Mouse (Mus musculus): Measurements from ENCODE around the gene Pik3ap1. TPM values are rescaled to one million over a fixed set of nuclear protein-coding genes. Genes with fewer than 3 reads are reported as not detected.
A peak's percentile ranks its signal among the peaks of the same experiment; 100 is the strongest.
"Not testable (repeated sequence)": the region's sequence is repeated elsewhere in the genome, so short reads cannot be mapped to it uniquely, and the experiment has no call there.

Pik3ap1 gene
- polyA plus RNA-seq (2015; fragmentation: Nextera tagmentation; extraction: Ambion mirVana) = 3.0 and 3.5 TPM in 2 replicates

DNA sequence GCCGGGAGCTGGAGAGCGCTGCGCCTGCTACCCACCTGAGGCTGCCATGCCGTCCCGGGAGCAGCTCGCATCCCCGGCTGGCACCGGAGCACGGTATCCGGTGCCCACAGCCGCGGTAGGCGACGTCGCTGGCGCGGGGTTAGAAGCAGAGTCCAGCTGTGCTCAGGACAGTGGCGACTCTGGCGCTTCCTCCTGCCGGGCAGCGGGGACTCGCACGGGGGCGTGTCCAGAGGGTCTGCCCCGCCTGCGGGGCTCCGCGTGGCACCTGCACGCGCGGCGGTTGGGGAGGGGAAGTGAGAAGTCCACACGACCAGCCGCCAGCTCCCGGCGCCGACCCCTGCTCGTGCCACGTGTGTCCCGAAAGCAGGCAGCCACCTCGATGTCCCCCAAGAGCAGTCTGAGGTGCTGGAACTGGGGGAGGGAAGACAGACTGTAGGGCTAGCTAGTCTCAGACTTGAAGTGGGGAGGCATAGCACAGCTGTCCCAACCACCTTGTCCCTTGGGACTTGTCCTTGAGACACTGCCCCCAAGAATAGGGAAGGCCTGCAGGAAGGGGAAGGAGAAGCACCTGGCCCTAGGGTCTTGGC, at the start of gene Pik3ap1:
Pik3ap1 (minus strand) TSS at position 181 of the 587 bp plus-strand sequence.
- Histone ChIP-seq H3K4me2 (peak within 1 kb of the TSS; percentile 98), H3K9me3 (no peaks in the 10 kb centered on the region), H3K9ac (peak within 1 kb of the TSS; percentile 39), H3K27ac (no peak within 1 kb of the TSS), H3K27me3 (peaks cover 23% of the 10 kb centered on the region), H3K4me1 (peaks cover 11% of the 10 kb centered on the region), H3K4me3 (peak within 1 kb of the TSS; percentile 49), H3K36me3 (no peaks in the 10 kb centered on the region)
- ATAC-seq (ENCODE audit: insufficient number of reproducible peaks, low FRiP score, low TSS enrichment, low read depth) = no peak
- WGBS = 0% methylated on average over 33 of the region's 41 CpGs

DNA sequence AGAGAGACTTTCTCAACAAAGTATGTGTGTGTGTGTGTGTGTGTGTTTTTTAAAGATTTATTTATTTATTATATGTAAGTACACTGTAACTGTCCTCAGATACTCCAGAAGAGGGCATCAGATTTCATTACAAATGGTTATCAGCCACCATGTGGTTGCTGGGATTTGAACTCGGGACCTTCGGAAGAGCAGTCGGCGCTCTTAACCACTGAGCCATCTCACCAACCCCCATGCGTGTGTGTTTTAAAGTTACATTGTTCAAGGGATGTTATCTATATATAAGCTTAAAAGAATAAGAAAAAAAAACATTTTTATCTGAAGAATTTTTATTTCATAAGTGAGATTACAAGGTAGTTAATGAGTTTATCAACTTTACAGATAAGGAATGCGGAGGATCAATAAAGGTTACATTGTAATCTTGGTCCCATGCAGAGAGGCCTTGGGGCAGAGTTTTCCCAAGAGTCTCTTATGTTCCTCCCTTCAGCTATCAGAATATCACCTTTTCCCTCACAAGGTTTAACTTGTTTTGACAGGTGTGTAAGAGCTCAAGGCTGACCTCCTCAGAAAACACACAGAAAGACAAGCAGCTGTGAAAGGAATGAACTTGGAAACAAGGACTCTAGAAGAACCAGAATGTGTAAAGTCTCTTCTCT, 46.7 kb upstream of the Pik3ap1 start:
- H3K9ac ChIP-seq; H3K4me1 ChIP-seq; H3K27me3 ChIP-seq; H3K9me3 ChIP-seq; H3K4me3 ChIP-seq; H3K27ac ChIP-seq; ATAC-seq (ENCODE audit: insufficient number of reproducible peaks, low FRiP score, low TSS enrichment, low read depth); H3K4me2 ChIP-seq; H3K36me3 ChIP-seq: not testable (repeated sequence)
- WGBS = no CpG with 5 or more reads among the region's 6 CpGs

- H3K4me3 ChIP-seq = not testable (repeated sequence)
- whole genome bisulfite sequencing = no CpG with 5 or more reads among the region's 8 CpGs
These were observed 41.2 kb upstream of the Pik3ap1 start for GRCm38 (mm10) chr19:41425927-41426772.

GRCm38 (mm10) chr19:41421264-41421663, 36.4 kb upstream of the Pik3ap1 start:
- ATAC-seq (ENCODE audit: insufficient number of reproducible peaks, low FRiP score, low TSS enrichment, low read depth) = no peak
- no peak overlapping the region for H3K4me3 ChIP-seq
- H3K36me3 ChIP-seq = no peaks in the 10 kb centered on the region
- no peak overlapping the region for H3K9ac ChIP-seq
- no peaks in the 10 kb centered on the region for H3K27me3 ChIP-seq
- WGBS = 37% methylated on average over 2 of the region's 2 CpGs
- no peak overlapping the region for H3K4me2 ChIP-seq
- H3K4me1 ChIP-seq = no peaks in the 10 kb centered on the region
- H3K27ac ChIP-seq = no peak overlapping the region
- no peaks in the 10 kb centered on the region for H3K9me3 ChIP-seq

More at GRCm38 (mm10) chr19:41425927-41426772, 41.2 kb upstream of the Pik3ap1 start:
- not testable (repeated sequence) for ATAC-seq (ENCODE audit: insufficient number of reproducible peaks, low FRiP score, low TSS enrichment, low read depth); H3K9ac ChIP-seq; H3K4me1 ChIP-seq; H3K27ac ChIP-seq; H3K27me3 ChIP-seq; H3K36me3 ChIP-seq; H3K4me2 ChIP-seq; H3K9me3 ChIP-seq

GRCm38 (mm10) chr19:41418786-41419185, 33.9 kb upstream of the Pik3ap1 start:
- H3K36me3 ChIP-seq = no peaks in the 10 kb centered on the region
- 70% methylated on average over 2 of the region's 2 CpGs for WGBS
- H3K27me3 ChIP-seq = no peaks in the 10 kb centered on the region
- H3K4me2 ChIP-seq = no peak overlapping the region
- no peaks in the 10 kb centered on the region for H3K4me1 ChIP-seq
- no peak for ATAC-seq (ENCODE audit: insufficient number of reproducible peaks, low FRiP score, low TSS enrichment, low read depth)
- H3K9ac ChIP-seq = no peak overlapping the region
- no peak overlapping the region for H3K4me3 ChIP-seq
- no peaks in the 10 kb centered on the region for H3K9me3 ChIP-seq
- H3K27ac ChIP-seq = no peak overlapping the region

DNA sequence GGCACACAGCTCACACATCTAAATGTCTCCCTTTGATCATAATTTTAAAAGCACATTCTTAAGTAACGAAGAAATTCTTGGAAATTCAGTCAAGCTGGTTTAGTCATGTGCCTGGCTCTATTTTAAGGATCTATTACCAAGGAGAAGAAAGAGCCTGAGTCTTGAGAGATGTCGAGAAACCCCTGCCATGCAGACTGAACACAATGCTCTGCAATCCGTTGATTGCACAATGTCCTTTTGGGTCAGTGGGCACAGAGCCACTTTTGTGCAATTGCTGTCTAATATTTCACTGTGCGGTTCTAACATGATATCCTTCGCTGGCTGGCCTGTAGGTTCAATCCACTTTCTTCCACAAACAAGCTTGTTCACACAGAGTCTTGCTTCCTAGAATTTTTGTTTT, 33.1 kb upstream of the Pik3ap1 start:
- Histone ChIP-seq H3K27ac (no peak overlapping the region), H3K4me1 (no peaks in the 10 kb centered on the region), H3K36me3 (no peaks in the 10 kb centered on the region), H3K9ac (no peak overlapping the region), H3K9me3 (no peaks in the 10 kb centered on the region), H3K27me3 (no peaks in the 10 kb centered on the region), H3K4me3 (no peak overlapping the region), H3K4me2 (no peak overlapping the region)
- 60% methylated on average over 5 of the region's 5 CpGs for WGBS
- ATAC-seq (ENCODE audit: insufficient number of reproducible peaks, low FRiP score, low TSS enrichment, low read depth) = no peak

- Histone ChIP-seq H3K4me2 (no peak overlapping the region), H3K4me3 (no peak overlapping the region), H3K4me1 (no peaks in the 10 kb centered on the region), H3K27ac (no peak overlapping the region), H3K9ac (no peak overlapping the region), H3K27me3 (no peaks in the 10 kb centered on the region), H3K36me3 (no peaks in the 10 kb centered on the region), H3K9me3 (no peaks in the 10 kb centered on the region)
- no peak for ATAC-seq (ENCODE audit: insufficient number of reproducible peaks, low FRiP score, low TSS enrichment, low read depth)
- WGBS = 38% methylated on average over 9 of the region's 10 CpGs
These were observed 31.3 kb upstream of the Pik3ap1 start for GRCm38 (mm10) chr19:41416201-41416600.

DNA sequence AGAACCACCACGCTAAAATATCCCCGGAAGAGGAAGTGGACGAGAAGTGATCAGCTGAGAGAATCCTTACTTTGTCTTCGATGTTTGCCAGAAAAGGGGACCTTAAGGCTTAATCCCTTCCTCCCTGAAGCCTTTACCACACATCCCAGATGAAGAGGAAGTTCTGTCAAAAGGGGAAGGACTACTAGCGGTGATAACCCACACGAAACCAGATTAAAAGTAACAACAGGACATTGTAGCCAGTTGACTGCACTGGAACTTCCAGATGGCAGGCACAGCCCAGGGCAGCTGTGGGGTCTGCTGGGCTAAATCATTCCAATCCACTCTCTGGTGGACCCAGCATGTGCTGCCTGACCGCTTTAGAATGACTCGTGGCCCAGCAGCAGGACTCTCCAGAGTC, 17.7 kb upstream of the Pik3ap1 start:
- H3K27me3 ChIP-seq = no peaks in the 10 kb centered on the region
- H3K4me1 ChIP-seq = no peaks in the 10 kb centered on the region
- no peak overlapping the region for H3K4me2 ChIP-seq
- no peak overlapping the region for H3K4me3 ChIP-seq
- H3K9me3 ChIP-seq = no peaks in the 10 kb centered on the region
- WGBS = 79% methylated on average over 8 of the region's 8 CpGs
- no peak for ATAC-seq (ENCODE audit: insufficient number of reproducible peaks, low FRiP score, low TSS enrichment, low read depth)
- no peak overlapping the region for H3K9ac ChIP-seq
- no peak overlapping the region for H3K27ac ChIP-seq
- H3K36me3 ChIP-seq = no peaks in the 10 kb centered on the region

DNA sequence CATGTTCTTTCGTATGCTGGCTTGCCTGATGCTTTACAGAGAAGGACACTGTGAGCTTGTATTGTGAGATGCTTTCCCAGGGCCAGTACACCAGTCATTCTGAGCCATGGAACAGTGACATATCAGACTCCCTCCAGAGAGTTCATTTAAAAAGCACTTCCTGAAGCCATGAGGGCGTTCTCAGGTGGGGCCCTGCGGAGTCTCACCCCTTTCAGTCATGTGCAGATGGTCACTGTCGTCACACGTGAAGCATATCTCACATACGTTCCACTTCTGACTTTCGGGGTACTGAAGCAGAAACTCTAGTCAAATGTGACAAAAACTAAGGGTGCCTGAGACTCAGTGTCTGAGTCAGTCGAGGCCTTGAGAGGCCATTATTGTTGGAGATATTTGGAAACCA, 6.0 kb upstream of the Pik3ap1 start:
- no peak overlapping the region for H3K9ac ChIP-seq
- WGBS = 79% methylated on average over 8 of the region's 8 CpGs
- H3K4me2 ChIP-seq = no peak overlapping the region
- peaks cover 8% of the 10 kb centered on the region; the same call in 1 of the 2 replicates for H3K27me3 ChIP-seq
- H3K4me3 ChIP-seq = no peak overlapping the region
- H3K36me3 ChIP-seq = no peaks in the 10 kb centered on the region
- no peaks in the 10 kb centered on the region for H3K9me3 ChIP-seq
- no peaks in the 10 kb centered on the region for H3K4me1 ChIP-seq
- no peak for ATAC-seq (ENCODE audit: insufficient number of reproducible peaks, low FRiP score, low TSS enrichment, low read depth)
- H3K27ac ChIP-seq = no peak overlapping the region

GRCm38 (mm10) chr19:41389351-41389750, 4.4 kb upstream of the Pik3ap1 start:
- Histone ChIP-seq H3K9me3 (no peaks in the 10 kb centered on the region), H3K36me3 (no peaks in the 10 kb centered on the region), H3K4me3 (no peak overlapping the region), H3K4me1 (peaks cover 8% of the 10 kb centered on the region), H3K27me3 (peaks cover 17% of the 10 kb centered on the region), H3K27ac (no peak overlapping the region), H3K9ac (no peak overlapping the region), H3K4me2 (no peak overlapping the region)
- WGBS = 31% methylated on average over 6 of the region's 6 CpGs
- ATAC-seq (ENCODE audit: insufficient number of reproducible peaks, low FRiP score, low TSS enrichment, low read depth) = no peak

DNA sequence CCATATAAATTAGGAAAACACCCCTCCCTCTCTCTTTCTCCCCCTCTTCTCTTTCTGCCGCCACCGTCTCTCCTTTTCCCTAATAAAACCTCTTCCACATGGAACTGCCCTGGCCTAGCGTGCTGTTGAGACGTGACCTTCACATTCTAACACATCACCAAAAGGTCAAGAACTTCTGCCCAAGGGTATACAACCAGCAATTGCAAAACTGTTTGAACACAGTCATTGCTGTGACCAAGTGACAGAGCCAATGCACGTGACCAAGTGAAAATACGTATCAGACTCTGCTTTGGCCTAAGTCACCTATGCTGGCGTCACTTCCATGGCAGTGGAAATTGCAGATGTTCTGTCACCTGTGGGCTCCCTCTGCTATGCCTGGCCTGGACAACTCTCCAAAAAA, 3.3 kb upstream of the Pik3ap1 start:
- Histone ChIP-seq H3K9me3 (no peaks in the 10 kb centered on the region), H3K4me3 (no peak overlapping the region), H3K27me3 (peaks cover 22% of the 10 kb centered on the region), H3K27ac (no peak overlapping the region), H3K4me1 (peaks cover 11% of the 10 kb centered on the region), H3K9ac (no peak overlapping the region), H3K4me2 (no peak overlapping the region), H3K36me3 (no peaks in the 10 kb centered on the region)
- WGBS = 66% methylated on average over 7 of the region's 7 CpGs
- ATAC-seq (ENCODE audit: insufficient number of reproducible peaks, low FRiP score, low TSS enrichment, low read depth) = no peak

GRCm38 (mm10) chr19:41387262-41387661, 2.4 kb upstream of the Pik3ap1 start:
- Histone ChIP-seq H3K9ac (no peak overlapping the region), H3K9me3 (no peaks in the 10 kb centered on the region), H3K27ac (no peak overlapping the region), H3K27me3 (peaks cover 23% of the 10 kb centered on the region), H3K4me3 (no peak overlapping the region), H3K4me1 (peaks cover 11% of the 10 kb centered on the region), H3K4me2 (no peak overlapping the region), H3K36me3 (no peaks in the 10 kb centered on the region)
- WGBS = 73% methylated on average over 2 of the region's 2 CpGs
- no peak for ATAC-seq (ENCODE audit: insufficient number of reproducible peaks, low FRiP score, low TSS enrichment, low read depth)

Data from limb, embryonic 15.5 days (tissue).